Mouse (Mus musculus): Measurements from ENCODE around the gene Myo5c. TPM values are rescaled to one million over a fixed set of nuclear protein-coding genes. Genes with fewer than 3 reads are reported as not detected.
A peak's percentile ranks its signal among the peaks of the same experiment; 100 is the strongest.

The Myo5c gene
- 0.50 and 0.59 TPM in 2 replicates for polyA plus RNA-seq (2015; fragmentation: Nextera tagmentation; extraction: Ambion mirVana)

GRCm38 (mm10) chr9:75231841-75232746 lies at the start of gene Myo5c:
Gene Myo5c (plus strand): TSS chr9:75232020.
- H3K36me3 ChIP-seq, result no peaks in the 10 kb centered on the region
- ATAC-seq, result peak; percentile 66
- peaks cover 10% of the 10 kb centered on the region for H3K4me1 ChIP-seq (replicated peaks)
- 4% methylated on average over 48 of the region's 48 CpGs for WGBS
- peak within 1 kb of the TSS; percentile 23; the same call in 1 of the 2 replicates for H3K9ac ChIP-seq (replicated peaks)
- H3K4me3 ChIP-seq (replicated peaks), result peak within 1 kb of the TSS; percentile 36
- peaks cover 42% of the 10 kb centered on the region for H3K27me3 ChIP-seq
- peak within 1 kb of the TSS; percentile 66 for H3K4me2 ChIP-seq (replicated peaks)
- H3K27ac ChIP-seq, result no peak within 1 kb of the TSS
- H3K9me3 ChIP-seq, result no peaks in the 10 kb centered on the region

GRCm38 (mm10) chr9:75187646-75188260 lies 44.1 kb upstream of the Myo5c start:
- no peaks in the 10 kb centered on the region for H3K9me3 ChIP-seq
- no peak overlapping the region for H3K4me3 ChIP-seq (replicated peaks)
- H3K27ac ChIP-seq, result no peak overlapping the region
- no peaks in the 10 kb centered on the region for H3K27me3 ChIP-seq
- H3K4me1 ChIP-seq (replicated peaks), result no peaks in the 10 kb centered on the region
- no peak overlapping the region for H3K4me2 ChIP-seq (replicated peaks)
- 85% methylated on average over 3 of the region's 3 CpGs for WGBS
- H3K36me3 ChIP-seq, result peaks cover 70% of the 10 kb centered on the region
- H3K9ac ChIP-seq (replicated peaks), result no peak overlapping the region
- no peak for ATAC-seq

- H3K27me3 ChIP-seq, result no peaks in the 10 kb centered on the region
- H3K4me1 ChIP-seq (replicated peaks), result peaks cover 5% of the 10 kb centered on the region; the same call in 1 of the 2 replicates
- no peak for ATAC-seq
- no peak overlapping the region for H3K4me2 ChIP-seq (replicated peaks)
- H3K4me3 ChIP-seq (replicated peaks), result no peak overlapping the region
- peaks cover 57% of the 10 kb centered on the region for H3K36me3 ChIP-seq
- no peaks in the 10 kb centered on the region for H3K9me3 ChIP-seq
- peak overlapping the region; percentile 14; the same call in 1 of the 2 replicates for H3K27ac ChIP-seq
- no peak overlapping the region for H3K9ac ChIP-seq (replicated peaks)
- 42% methylated on average over 4 of the region's 4 CpGs for WGBS
Observed at GRCm38 (mm10) chr9:75193858-75194257, 38.0 kb upstream of the Myo5c start.

- Histone ChIP-seq H3K36me3 (peaks cover 52% of the 10 kb centered on the region), H3K4me1 (replicated peaks) (peaks cover 5% of the 10 kb centered on the region; the same call in 1 of the 2 replicates), H3K27ac (no peak overlapping the region), H3K4me2 (replicated peaks) (no peak overlapping the region), H3K27me3 (no peaks in the 10 kb centered on the region), H3K9me3 (no peaks in the 10 kb centered on the region), H3K4me3 (replicated peaks) (no peak overlapping the region), H3K9ac (replicated peaks) (no peak overlapping the region)
- ATAC-seq, result no peak
- 83% methylated on average over 2 of the region's 2 CpGs for WGBS
Observed at GRCm38 (mm10) chr9:75196335-75196734, 35.5 kb upstream of the Myo5c start.

- H3K4me1 ChIP-seq (replicated peaks), result peaks cover 5% of the 10 kb centered on the region; the same call in 1 of the 2 replicates
- H3K36me3 ChIP-seq, result peaks cover 59% of the 10 kb centered on the region
- 43% methylated on average over 6 of the region's 6 CpGs for WGBS
- peak; percentile 85 for ATAC-seq
- peak overlapping the region; percentile 60; the same call in 1 of the 2 replicates for H3K27ac ChIP-seq
- H3K4me3 ChIP-seq (replicated peaks), result no peak overlapping the region
- H3K4me2 ChIP-seq (replicated peaks), result no peak overlapping the region
- no peaks in the 10 kb centered on the region for H3K27me3 ChIP-seq
- H3K9ac ChIP-seq (replicated peaks), result no peak overlapping the region
- H3K9me3 ChIP-seq, result no peaks in the 10 kb centered on the region
Observed at GRCm38 (mm10) chr9:75197297-75197696, 34.5 kb upstream of the Myo5c start.

- no peak for ATAC-seq
Observed at GRCm38 (mm10) chr9:75201506-75201905, 30.3 kb upstream of the Myo5c start.

GRCm38 (mm10) chr9:75202036-75202435 lies 29.8 kb upstream of the Myo5c start:
- Histone ChIP-seq H3K27ac (no peak overlapping the region), H3K27me3 (no peaks in the 10 kb centered on the region), H3K36me3 (peaks cover 69% of the 10 kb centered on the region), H3K4me3 (replicated peaks) (no peak overlapping the region), H3K9me3 (no peaks in the 10 kb centered on the region), H3K9ac (replicated peaks) (no peak overlapping the region), H3K4me2 (replicated peaks) (no peak overlapping the region), H3K4me1 (replicated peaks) (peaks cover 3% of the 10 kb centered on the region; the same call in 1 of the 2 replicates)
- WGBS, result 96% methylated on average over 2 of the region's 2 CpGs
- ATAC-seq, result no peak

More at GRCm38 (mm10) chr9:75201506-75201905, 30.3 kb upstream of the Myo5c start:
- H3K4me2 ChIP-seq (replicated peaks), result no peak overlapping the region
- H3K9ac ChIP-seq (replicated peaks), result no peak overlapping the region
- no peak overlapping the region for H3K4me3 ChIP-seq (replicated peaks)
- H3K36me3 ChIP-seq, result peaks cover 67% of the 10 kb centered on the region
- H3K27me3 ChIP-seq, result no peaks in the 10 kb centered on the region
- H3K4me1 ChIP-seq (replicated peaks), result peaks cover 3% of the 10 kb centered on the region; the same call in 1 of the 2 replicates
- no peak overlapping the region for H3K27ac ChIP-seq
- 94% methylated on average over 1 of the region's 1 CpGs for WGBS
- no peaks in the 10 kb centered on the region for H3K9me3 ChIP-seq

- Histone ChIP-seq H3K36me3 (peaks cover 66% of the 10 kb centered on the region), H3K4me1 (replicated peaks) (no peaks in the 10 kb centered on the region), H3K27ac (no peak overlapping the region), H3K4me2 (replicated peaks) (no peak overlapping the region), H3K27me3 (no peaks in the 10 kb centered on the region), H3K4me3 (replicated peaks) (no peak overlapping the region), H3K9ac (replicated peaks) (no peak overlapping the region), H3K9me3 (no peaks in the 10 kb centered on the region)
- WGBS, result 91% methylated on average over 1 of the region's 1 CpGs
- no peak for ATAC-seq
Observed at GRCm38 (mm10) chr9:75209246-75209645, 22.6 kb upstream of the Myo5c start.

GRCm38 (mm10) chr9:75210269-75210668 lies 21.6 kb upstream of the Myo5c start:
- WGBS, result 59% methylated on average over 2 of the region's 2 CpGs
- ATAC-seq, result no peak
- Histone ChIP-seq H3K4me1 (replicated peaks) (no peaks in the 10 kb centered on the region), H3K9ac (replicated peaks) (no peak overlapping the region), H3K4me3 (replicated peaks) (no peak overlapping the region), H3K36me3 (peaks cover 64% of the 10 kb centered on the region), H3K4me2 (replicated peaks) (no peak overlapping the region), H3K27ac (no peak overlapping the region), H3K27me3 (no peaks in the 10 kb centered on the region), H3K9me3 (no peaks in the 10 kb centered on the region)

- Histone ChIP-seq H3K4me1 (replicated peaks) (no peaks in the 10 kb centered on the region), H3K9ac (replicated peaks) (no peak overlapping the region), H3K27ac (no peak overlapping the region), H3K9me3 (no peaks in the 10 kb centered on the region), H3K4me2 (replicated peaks) (no peak overlapping the region), H3K27me3 (no peaks in the 10 kb centered on the region), H3K36me3 (peaks cover 68% of the 10 kb centered on the region), H3K4me3 (replicated peaks) (no peak overlapping the region)
- WGBS, result 90% methylated on average over 11 of the region's 11 CpGs
- no peak for ATAC-seq
Observed at GRCm38 (mm10) chr9:75214743-75215413, 16.9 kb upstream of the Myo5c start.

GRCm38 (mm10) chr9:75219942-75220341 lies 11.9 kb upstream of the Myo5c start:
- no peak for ATAC-seq
- peaks cover 47% of the 10 kb centered on the region for H3K36me3 ChIP-seq
- WGBS, result 81% methylated on average over 5 of the region's 5 CpGs
- no peak overlapping the region for H3K27ac ChIP-seq
- no peaks in the 10 kb centered on the region for H3K27me3 ChIP-seq
- H3K4me2 ChIP-seq (replicated peaks), result no peak overlapping the region
- H3K9ac ChIP-seq (replicated peaks), result no peak overlapping the region
- H3K9me3 ChIP-seq, result no peaks in the 10 kb centered on the region
- no peak overlapping the region for H3K4me3 ChIP-seq (replicated peaks)
- no peaks in the 10 kb centered on the region for H3K4me1 ChIP-seq (replicated peaks)

All from midbrain, embryonic 13.5 days (tissue).